Mouse (Mus musculus) urinary bladder, adult 2 months (tissue): Measurements from ENCODE around the gene Syn2. TPM values are rescaled to one million over a fixed set of nuclear protein-coding genes. Genes with fewer than 3 reads are reported as not detected.

ENCODE experiments used
- DNase-seq: peaks from one replicate; pipeline ENCODE4 v3.0.0; 2022; ENCODE audit warnings: low spot score
- polyA plus RNA-seq: library from polyadenylated mRNA; depleted of rRNA; stranded (reverse); fragments of >200 nt; gene quantifications from 2 replicates; pipeline ENCODE4 v1.2.3, GENCODE M21; 2012

Gene Syn2
- polyA plus RNA-seq, 1 experiment, result 18.5 TPM

DNA sequence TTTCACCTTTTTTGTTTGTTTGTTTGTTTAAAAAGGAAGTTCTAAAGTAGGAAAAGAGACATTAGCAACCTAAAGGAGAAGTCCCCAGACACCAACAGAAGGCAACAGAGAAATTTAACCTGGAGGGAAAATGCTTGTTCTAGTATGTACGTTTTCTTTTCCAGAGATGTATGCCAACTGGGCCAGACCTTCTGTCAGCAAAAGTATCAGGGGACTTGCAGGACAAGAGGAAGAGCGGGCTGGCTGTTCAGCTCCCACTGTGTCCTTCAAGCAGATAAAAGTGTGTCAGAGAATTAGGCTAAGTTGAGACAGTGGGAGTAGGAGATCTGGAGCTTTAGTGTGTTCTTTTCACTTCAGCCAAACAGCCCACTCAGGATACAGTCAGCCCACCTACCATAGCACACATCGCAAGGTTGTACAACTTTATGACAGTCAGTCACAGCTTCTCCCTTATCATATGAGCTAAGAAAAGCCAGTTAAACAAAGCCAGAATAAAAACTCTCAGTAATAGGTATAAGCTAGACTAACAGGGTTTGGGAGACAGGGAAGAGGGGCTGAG, 110.9 kb downstream of the Syn2 start:
- no peak for DNase-seq

DNA sequence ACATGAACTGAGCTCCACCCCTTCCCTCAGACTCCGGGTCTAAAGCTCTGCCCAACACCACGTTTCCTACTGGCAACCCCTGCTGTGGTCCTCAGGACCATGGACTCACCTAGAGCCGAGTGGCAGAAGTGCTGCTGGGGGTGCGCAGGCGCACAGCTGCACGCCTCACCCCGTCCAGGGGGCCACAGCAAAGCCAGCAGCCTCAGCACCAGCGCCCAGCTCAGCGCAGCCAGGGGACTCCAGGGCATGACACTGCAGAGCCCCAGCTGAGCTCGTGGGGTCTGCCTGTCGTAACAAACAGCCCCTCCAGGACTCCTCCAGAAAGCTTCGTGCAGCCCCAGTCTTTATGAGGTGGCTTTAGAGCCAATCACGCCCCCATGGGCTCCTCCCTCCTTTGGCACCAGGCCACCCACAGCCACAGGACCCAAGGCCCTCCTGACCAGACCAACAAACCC, 116.9 kb downstream of the Syn2 start:
- DNase-seq, result no peak

DNA sequence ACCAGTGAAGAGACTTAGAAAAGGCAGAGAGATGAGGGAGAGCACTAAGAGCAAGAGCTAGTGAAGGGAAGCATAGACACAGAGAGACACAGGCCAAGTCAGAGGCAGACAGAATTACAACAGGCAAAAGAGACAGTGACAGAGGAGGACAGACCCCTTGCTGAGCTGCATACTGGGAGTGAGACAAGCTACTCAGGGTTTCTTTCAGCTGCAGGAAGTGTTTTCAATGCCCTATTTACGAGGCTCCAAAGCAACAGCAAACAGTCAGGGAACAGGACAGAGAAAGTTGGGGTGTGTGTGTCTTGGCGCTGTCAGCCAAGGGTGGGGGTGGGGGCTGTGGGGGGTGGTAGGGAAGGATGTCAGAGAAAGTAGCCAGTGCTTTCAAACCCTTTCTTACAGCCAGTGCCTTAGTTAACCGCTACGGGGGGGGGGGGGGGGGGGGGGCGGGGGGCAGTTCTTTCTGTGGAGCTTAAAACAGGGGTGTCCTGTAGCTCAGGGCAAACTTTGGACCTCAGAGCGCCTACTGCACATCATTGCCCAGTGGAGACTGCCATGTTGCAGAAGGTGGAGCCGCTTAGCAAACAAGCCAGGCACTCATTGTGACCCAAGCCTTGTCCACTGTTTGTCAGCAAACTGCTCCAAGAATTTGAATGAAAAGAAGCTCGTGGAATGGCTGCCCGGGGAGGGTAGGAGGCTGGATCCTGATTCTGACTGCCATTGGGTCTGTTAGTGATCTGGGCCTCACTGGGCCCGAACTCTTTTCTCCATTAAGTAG, 117.6 kb downstream of the Syn2 start, which contains the start of gene Timp4:
Gene Timp4, minus strand, starts transcription at position 107 of the 775 bp plus-strand sequence.
- no peak for DNase-seq

DNA sequence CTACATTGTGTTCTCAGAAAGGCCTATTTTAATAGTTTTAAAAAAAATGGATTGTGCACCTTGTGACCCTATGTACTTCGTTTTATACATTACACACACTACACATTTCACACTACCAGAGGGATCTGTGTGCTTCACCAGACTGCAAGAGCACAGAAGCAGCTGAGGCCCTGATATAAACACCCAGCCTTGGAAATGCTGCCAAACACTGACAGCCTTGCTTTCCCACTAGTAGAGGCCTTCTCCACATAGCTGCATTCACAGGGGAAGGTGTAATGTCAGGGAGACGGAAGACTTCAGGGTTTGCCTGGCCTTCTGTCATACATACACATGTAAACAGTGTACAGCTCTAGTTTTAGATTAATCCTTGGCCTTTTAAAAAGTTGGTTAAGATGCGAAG, 120.5 kb downstream of the Syn2 start:
- DNase-seq, result no peak

DNA sequence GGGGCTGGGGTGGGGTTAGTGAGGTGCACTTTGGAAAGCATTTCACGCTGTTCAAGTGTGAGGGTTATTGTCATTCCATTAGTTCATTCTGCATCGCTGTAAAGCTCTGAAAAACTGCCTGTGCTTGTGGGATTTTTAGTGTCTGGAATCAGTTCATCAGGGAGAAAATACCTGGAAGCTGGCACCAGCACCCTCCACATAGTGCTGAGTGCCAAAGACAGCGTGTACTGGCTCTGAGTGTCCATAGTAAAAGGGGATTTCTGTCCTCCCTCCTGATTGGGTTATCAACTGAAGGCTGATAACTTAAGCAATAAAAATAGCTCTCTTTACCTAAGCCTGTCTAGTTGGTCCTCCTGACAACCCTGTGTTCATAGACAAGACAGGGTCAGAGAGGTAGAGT, 125.8 kb downstream of the Syn2 start:
- no peak for DNase-seq

DNA sequence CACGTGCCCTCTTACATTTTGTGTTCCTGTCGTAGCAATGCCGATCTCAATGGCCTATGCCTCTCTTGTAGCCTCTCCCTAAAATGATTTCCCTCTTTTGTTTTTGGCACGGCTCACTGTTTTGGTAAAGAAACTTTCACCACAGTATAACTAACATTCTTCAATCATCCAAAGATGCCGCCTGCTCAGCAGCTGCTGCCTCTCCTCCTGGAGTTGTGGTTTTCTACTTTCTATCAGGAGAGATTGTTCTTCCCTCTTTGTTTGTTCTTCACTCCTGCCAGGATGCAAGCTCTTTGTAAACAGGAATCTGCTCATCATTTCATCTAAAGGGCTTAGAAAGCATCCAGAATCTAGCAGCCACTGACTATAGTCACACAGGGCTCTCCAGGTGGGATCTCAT, 132.1 kb downstream of the Syn2 start:
- no peak for DNase-seq

DNA sequence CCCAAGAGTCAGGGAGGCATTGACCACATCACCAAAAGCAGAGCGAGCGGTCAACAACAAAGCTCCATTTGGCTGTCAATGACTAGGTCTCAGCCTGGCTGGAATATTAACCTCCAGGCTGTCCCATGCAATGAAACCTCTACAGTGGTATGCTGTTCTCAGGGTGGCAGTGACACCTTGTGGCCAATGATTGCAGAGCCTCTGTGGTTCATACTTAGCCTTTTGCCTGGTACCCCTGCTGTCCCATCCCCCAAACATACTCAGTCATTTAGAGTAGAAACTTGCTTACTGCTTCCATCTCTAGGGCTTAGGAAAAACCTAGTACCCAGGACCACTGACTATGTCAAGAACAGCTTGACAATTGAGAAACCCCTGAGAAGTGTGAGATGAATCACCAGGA, 133.2 kb downstream of the Syn2 start:
- peak; percentile 41 for DNase-seq

DNA sequence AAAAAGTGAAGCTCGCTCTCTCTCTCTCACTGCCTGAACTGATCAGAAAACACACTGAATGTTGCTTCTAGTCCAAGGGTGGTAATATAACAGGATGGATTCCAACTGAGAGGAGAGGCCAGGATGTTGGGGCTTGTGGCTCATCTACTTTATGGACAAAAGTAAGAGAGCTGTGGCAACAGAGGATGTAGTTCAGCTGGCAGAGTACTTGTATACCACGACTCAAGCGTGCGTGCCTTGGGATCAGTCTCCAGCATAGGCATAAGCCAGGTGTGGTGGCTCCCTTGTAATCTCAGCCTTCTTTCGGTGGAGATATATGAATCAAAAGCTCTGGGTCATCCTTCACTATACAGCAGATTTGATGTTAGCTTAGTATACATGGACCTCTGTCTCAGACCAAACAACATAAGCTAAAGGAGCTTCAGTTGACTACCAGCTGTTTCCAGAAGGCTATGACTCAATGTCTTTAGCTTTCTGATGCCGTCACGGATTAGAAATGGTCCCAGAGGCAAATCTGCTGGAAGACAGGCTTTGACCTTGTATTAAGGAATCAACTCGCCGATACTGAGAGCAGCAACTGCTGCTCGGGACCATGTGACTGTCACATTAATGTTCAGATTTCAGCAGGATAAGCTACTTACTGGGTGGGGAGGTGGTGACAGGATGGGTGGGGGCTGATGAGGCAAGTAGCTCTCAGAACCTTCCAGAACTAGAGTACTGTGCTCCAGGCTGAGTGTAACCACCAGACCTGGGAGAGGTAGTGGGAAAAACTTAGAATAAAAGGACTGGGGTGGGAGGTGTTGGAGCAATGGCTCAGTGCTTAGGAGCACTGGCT, 134.1 kb downstream of the Syn2 start:
- DNase-seq, result no peak

DNA sequence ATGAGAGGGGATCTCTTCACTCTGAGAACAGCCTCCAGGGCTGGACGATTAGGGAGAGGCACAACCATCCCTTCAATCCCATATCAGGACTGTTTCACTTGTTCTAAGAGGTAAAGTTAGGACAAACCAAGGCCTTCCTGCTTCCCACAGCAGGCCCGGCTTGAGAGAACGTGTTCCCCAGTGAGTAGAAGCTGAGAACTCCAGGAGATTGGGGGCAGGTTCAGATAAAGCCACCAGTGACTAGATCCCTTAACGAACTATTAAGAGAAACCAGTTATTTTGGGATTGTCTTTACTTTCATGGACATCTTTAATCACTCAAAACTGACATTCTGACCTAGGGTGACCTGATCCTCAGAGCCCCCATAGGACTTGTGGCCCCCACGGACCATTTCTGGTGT, 134.9 kb downstream of the Syn2 start:
- no peak for DNase-seq

DNA sequence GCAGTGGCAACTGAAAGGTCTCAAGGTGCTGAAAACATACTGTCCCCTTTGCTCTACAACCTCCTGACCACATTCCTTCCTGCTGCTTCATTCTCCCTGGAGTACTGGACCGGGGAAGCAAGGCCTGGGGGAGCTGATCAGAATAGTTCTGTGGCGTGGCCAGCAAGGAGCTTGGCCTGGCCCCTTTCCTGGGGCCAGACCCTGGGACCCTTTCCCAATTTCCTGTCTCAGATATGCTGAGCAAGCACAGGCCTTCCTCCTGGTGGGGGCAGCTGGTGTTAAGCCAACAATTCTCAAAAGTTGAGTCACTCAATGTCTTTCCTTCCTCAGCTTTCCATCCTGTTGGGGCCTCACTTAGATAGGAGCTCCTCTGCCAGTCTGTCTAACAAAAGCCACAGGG, 135.4 kb downstream of the Syn2 start:
- DNase-seq, result no peak

DNA sequence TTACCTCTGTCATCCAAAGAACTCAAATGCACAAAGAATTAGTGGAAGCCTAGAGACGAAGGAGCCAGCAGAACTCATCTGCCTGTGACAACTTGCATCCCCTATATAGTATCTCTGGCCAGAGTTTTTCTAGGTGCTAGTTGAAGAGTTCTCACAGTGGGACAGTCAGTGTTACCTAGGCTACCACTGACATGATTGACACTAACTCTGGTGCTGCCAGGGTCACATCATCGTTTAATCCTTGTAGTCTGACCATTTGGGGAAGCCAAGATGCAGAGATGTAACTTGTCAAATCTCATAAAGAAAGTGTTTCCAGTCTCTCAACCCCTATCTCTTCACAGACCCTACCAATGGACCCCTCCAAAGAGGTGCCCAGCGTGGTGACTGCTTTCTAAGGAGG, 136.6 kb downstream of the Syn2 start:
- DNase-seq, result no peak

DNA sequence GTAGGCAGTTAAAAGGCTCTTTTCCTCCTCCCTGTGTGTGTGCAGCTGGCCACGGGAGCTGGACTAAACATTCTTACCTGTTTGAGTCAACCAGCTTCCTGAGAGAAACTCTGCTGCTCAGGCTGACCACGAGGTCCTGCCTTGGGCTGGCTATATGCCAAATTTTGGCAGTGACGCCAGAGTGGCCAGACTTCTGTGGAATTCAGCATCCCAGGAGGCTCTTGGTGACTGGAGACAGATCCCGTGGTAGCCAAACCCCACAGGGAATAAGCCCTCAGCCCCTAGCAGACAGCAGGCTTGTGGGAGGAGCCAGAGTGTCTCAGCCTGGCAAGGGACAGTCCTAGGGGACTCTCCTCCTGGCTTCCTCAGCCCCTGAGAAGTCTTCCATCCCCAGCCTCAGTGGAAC, 137.2 kb downstream of the Syn2 start:
- peak; percentile 37 for DNase-seq

DNA sequence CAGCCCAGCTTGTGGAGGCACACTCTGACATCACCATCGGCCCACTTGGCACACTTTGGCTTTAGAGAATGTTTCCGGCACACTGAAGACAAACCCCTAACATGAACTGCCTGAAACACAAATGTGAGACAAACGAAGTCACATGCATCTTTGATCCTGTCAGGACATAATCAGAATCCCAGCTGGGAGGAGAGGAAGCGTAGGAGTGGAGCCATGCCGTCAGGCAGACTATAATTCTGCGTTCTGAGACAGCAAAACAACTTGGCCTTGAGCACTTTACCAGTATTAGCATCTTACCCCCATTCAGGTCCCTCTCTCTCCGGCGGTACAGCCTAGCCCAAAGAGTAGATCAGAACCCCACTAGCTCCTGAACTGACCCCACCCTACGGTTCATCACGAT, 138.6 kb downstream of the Syn2 start:
- DNase-seq, result no peak

DNA sequence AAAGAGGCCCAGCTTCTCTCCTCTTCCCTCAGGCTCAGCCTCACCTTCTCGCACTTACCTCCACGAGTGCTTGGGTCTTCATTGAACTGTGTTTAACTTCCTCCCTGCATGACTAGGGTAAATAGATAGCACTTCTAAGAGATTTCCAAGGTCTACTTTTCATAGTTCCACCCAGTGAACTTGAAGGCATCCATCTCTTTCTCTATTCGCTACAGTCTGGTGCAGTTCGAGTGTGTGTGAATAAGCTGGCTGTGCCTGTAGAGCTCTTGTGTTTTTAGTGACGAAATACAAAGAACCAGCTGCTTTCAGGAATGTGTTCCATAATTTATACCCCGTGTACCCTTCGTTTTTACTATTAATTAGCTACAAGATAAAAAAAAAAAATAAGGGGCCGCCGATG, 140.0 kb downstream of the Syn2 start:
- no peak for DNase-seq

DNA sequence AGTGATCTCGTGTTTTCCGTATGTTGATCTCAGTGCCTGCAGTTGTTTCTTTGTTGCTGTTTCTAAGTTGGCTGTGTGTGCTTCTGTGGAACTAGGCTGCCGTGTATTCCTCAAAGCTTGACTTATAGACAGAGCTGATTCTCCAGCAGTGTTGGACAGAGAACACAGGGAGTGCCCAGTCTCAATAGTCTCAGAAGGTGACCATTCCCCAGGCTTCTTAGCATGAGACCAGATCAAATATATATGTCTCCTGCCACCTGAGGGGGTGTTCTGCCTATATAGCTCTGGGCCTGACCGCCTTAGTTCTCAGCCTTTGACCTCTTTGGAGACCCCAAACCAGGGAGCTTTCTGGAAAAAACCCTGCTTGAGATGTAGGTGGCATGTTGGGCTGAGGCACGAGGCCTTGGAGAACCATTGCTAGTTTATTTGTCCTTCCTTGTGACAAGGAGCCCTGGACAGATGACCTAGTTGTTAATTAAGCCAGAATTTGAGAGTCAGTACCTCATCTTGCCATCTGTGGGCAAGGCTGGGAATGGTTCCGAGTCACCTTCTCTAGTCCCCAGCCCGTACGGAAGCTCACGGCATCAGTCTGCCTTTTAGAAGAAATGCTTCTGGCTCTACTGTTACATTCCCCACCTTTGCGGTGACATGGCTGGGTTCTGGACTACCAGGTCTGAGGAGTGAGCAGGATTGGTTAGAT, 140.6 kb downstream of the Syn2 start:
- no peak for DNase-seq

DNA sequence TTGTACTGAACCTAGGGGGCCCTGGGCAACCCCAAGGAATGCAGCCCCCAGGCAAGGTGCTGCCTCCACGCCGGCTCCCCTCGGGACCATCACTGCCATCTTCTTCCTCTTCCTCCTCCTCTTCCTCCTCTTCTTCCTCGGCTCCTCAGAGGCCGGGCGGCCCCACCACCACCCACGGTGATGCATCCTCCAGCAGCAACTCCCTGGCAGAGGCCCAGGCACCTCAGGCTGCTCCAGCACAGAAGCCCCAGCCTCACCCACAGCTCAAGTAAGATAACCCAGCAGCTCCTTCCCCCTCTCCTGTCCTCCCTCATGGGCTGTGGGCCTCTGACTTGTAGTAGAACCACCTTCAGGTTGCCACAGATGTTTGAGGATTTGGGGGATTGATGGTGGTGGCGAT, 143.4 kb downstream of the Syn2 start:
- DNase-seq, result no peak

DNA sequence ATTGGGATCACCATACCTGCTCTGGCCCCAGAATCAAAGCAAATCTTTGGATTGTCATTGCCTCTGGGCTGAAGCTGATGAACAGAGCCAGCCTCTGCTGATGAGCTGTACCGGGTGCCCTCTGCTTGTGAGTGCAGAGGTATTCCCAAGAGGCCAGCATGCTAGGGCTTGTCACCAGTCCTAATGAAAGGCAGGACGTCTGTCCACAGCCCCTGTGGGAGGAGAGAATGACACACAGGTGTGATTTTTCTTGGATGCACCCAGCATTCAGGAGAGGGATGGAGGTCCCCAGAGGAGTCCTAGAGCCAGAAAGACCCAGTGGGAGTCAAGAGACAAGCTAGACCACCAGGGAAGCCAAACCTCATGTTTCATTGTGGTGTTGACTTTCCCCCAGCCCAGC, 144.9 kb downstream of the Syn2 start:
- no peak for DNase-seq

DNA sequence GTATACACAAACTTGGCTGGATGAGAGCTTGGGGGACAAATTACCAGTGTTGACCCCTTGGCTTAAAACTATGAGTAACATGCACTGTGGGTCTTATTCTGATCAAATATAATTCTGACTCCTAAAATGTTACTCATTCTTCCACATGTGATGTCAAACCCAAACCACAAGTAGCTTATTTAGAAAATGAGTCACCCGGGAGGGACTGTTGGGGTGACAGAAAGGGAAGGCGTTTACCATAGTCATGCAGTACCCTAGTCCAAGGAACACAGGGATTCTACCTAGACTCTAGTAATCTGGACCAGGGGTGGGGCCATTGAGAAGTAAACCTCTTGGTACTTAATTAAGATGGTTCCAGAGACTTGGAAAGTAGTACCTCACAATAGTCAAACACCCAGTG, 149.5 kb downstream of the Syn2 start:
- no peak for DNase-seq

DNA sequence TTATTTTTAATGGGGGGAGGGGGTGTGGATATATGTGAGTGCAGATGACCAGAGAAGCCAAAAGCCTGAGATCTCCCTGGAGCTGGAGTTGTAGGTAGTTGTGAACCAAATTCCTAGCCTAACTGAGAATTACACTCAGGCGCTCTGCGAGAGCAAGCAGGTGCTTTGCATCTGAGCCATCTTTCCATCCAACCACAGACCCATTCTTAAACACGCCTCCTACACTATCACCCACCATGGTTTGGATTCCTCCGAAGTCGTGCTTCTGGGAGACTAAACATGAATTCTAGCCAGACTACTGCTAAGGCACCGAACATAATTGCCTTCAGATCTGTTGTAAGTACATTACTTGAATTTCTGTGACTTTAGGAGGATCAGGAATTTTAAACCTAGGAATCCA, 151.7 kb downstream of the Syn2 start:
- no peak for DNase-seq

DNA sequence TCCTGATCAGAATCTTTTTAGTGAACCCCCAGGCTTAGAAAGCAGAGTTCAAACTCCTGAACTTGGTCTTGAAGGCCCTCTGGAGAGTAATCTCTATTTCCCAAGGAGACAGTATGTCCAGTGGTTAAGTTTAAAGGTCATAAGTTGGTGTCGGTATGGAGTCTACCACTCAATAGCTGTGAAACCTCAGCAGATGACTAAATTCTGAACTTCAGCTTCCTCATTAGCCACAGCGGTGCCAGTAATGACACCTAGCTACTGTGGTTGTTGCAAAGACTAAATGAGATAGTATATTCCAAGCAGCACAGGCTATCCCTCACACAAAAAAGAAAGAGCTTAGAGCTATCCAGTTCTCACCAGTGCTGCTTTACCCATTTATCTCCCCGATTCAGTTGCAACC, 153.5 kb downstream of the Syn2 start:
- DNase-seq, result no peak

DNA sequence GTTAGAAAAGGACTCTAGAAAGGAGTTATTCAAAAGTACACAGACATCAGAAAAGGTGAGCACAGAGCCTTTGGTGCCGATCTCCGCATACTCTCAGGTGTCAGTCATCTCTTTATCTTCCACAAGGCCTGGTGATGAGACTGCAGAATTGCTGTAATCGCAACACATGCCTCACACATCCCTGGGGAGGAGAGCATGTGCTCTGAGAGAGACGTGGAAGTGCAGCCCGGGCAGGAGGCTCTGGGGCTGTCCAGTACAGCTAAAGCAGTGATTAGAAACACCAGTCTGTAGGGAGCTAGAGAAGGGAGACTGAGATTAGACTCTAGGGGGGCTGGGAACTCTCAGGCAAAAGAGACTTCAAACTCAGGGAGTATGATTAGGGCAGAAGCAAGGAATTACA, 155.9 kb downstream of the Syn2 start:
- no peak for DNase-seq

DNA sequence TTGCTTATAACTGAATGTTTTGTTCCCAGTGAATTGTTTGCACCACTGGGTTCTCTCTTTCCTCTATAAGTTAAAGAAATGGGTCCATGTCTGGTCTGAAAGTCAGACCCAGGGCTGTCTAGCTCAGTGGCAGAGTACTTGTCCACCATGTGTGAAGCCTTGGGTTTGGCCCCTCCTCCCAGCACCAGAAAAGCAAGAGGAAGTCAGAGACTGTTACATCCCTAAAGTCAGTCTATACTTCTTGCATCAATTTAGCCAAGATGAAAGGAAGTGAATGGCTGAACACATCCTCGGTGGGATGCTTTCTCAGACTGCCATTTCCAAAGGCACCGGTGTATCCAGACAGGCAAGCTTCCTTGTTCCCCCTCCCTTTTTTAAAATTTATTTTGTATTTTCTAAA, 156.4 kb downstream of the Syn2 start:
- DNase-seq, result no peak
